Mouse (Mus musculus) gastrocnemius, postnatal 14 days (tissue): Measurements from ENCODE around the gene Grifin. TPM values are rescaled to one million over a fixed set of nuclear protein-coding genes. Genes with fewer than 3 reads are reported as not detected.

Experiments used
- total RNA-seq, 2 experiments: library from RNA; stranded (reverse); gene quantifications; 2 replicates each; pipeline ENCODE4 v1.2.3; 2021

The Grifin gene
- total RNA-seq, 2 experiments from 2014 or later, result not detected

Other genes starting within 250 kb of the Grifin start
- 10 to 100 TPM in 1 of 2 experiments, 1 to 10 TPM in 1; 9.5 to 10.2 TPM for gene Mad1l1, start 243.5 kb downstream of the Grifin start, total RNA-seq
- gene Nudt1, start 243.4 kb downstream of the Grifin start, total RNA-seq, result 1 to 10 TPM; 8.3 to 8.8 TPM
- gene Mrm2, start 233.2 kb downstream of the Grifin start, total RNA-seq, result 1 to 10 TPM; 6.9 to 7.2 TPM
- 1 to 10 TPM; 9.0 to 9.8 TPM for gene Snx8, start 175.8 kb downstream of the Grifin start, total RNA-seq
- 10 to 100 TPM; 81.7 to 88.9 TPM for gene Eif3b, start 145.7 kb downstream of the Grifin start, total RNA-seq
- not detected for gene Gm4869, start 119.4 kb downstream of the Grifin start, total RNA-seq
- 10 to 100 TPM in 1 of 2 experiments, 1 to 10 TPM in 1; 9.7 to 10.6 TPM for gene Chst12, start 59.5 kb downstream of the Grifin start, total RNA-seq
- 1 to 10 TPM; 5.6 to 9.8 TPM for gene Lfng, start 42.2 kb upstream of the Grifin start, total RNA-seq
- 10 to 100 TPM; 16.9 to 22.5 TPM for gene Ttyh3, start 84.0 kb upstream of the Grifin start, total RNA-seq
- 1 to 10 TPM; 4.4 to 5.1 TPM for gene Iqce, start 137.3 kb upstream of the Grifin start, total RNA-seq
- gene Brat1, start 139.9 kb upstream of the Grifin start, total RNA-seq, result 1 to 10 TPM; 6.7 TPM
- gene Amz1, start 159.1 kb upstream of the Grifin start, total RNA-seq, result under 1 TPM; 0.24 to 0.43 TPM